ENCODE assay signal across 9 mouse cellular contexts in genomic region chr2:121358381-121358780, GRCm38 (mm10). TPM values are rescaled to one million over a fixed set of nuclear protein-coding genes. Genes with fewer than 3 reads are reported as not detected.
DNase-seq lines count a peak whose midpoint lies in the region; ATAC-seq and TF ChIP-seq lines count a peak whose summit lies in the region.
"Had no signal": no experiment of that assay in that cellular context is flagged by ENCODE, and none has a peak within 500 bp of the region (broad histone marks: within the 10 kb centered on the region; RNA-seq: fewer than 3 reads in every experiment).

No protein-coding gene starts in this region.

- H3K27me3 ChIP-seq in forebrain, embryonic 15.5 days, result peaks cover 24% of the 10 kb centered on the region
- H3K27me3 ChIP-seq in kidney, adult 2 months (replicated peaks; ENCODE audit: control insufficient read depth, insufficient read depth, low read length), result no peaks in the 10 kb centered on the region
- H3K27me3 ChIP-seq in limb, embryonic 10.5 days (ENCODE audit: low read depth, poor library complexity, severe bottlenecking), result peaks cover 35% of the 10 kb centered on the region
- H3K27me3 ChIP-seq in midbrain, embryonic 14.5 days (ENCODE audit: control insufficient read depth, insufficient read depth, low read length), result peaks cover 9% of the 10 kb centered on the region; the same call in 1 of the 2 replicates

- peak overlapping the region; percentile 52 for H3K4me3 ChIP-seq in forebrain, embryonic 15.5 days
- H3K4me3 ChIP-seq in kidney, adult 2 months (ENCODE audit: insufficient read depth, low read depth, low read length), result peak overlapping the region; percentile 54
- H3K4me3 ChIP-seq in limb, embryonic 10.5 days, result peak overlapping the region; percentile 42
- peak overlapping the region; percentile 45 for H3K4me3 ChIP-seq in midbrain, embryonic 14.5 days (replicated peaks; ENCODE audit: low read depth, low read length)

- peak overlapping the region; percentile 37; the same call in 1 of the 2 replicates for H3K27ac ChIP-seq in forebrain, embryonic 15.5 days (replicated peaks)
- H3K27ac ChIP-seq in kidney, adult 2 months (ENCODE audit: insufficient read depth, low read depth, low read length), result peak overlapping the region; percentile 66
- no peak overlapping the region for H3K27ac ChIP-seq in limb, embryonic 10.5 days
- peak overlapping the region; percentile 39 for H3K27ac ChIP-seq in midbrain, embryonic 14.5 days (replicated peaks; ENCODE audit: low read depth, low read length)

- TF ChIP-seq POLR2A in kidney, adult 2 months (IDR thresholded peaks at IDR 0.05; ENCODE audit: low read depth, low read length), result no peak

- ATAC-seq in forebrain, embryonic 15.5 days (replicated peaks), result peak; percentile 66
- peak; percentile 62; the same call in 1 of the 2 replicates for ATAC-seq in midbrain, embryonic 14.5 days (ENCODE audit: low FRiP score, low TSS enrichment)
- no peak for ATAC-seq in monocyte, adult 5-6 weeks (replicated peaks; ENCODE audit: insufficient number of reproducible peaks, low FRiP score, low TSS enrichment, poor library complexity, severe bottlenecking)

- no peak for TF ChIP-seq CTCF in kidney, adult 2 months (conservative IDR thresholded peaks at IDR 0.05; ENCODE audit: insufficient read depth, insufficient read length, low read depth, low read length)

- H3K36me3 ChIP-seq in forebrain, embryonic 15.5 days, result no peaks in the 10 kb centered on the region
- H3K36me3 ChIP-seq in kidney, adult 2 months (ENCODE audit: control insufficient read depth, insufficient read depth, low read length), result no peaks in the 10 kb centered on the region
- H3K36me3 ChIP-seq in limb, embryonic 10.5 days, result no peaks in the 10 kb centered on the region
- no peaks in the 10 kb centered on the region for H3K36me3 ChIP-seq in midbrain, embryonic 14.5 days (ENCODE audit: control insufficient read depth, insufficient read depth, low read length)

- peak overlapping the region; percentile 65 for H3K4me2 ChIP-seq in forebrain, embryonic 15.5 days (replicated peaks)
- peak overlapping the region; percentile 62 for H3K4me2 ChIP-seq in midbrain, embryonic 14.5 days (ENCODE audit: low read length)

- peak overlapping the region; percentile 63 for H3K9ac ChIP-seq in forebrain, embryonic 15.5 days (replicated peaks)
- H3K9ac ChIP-seq in midbrain, embryonic 14.5 days (replicated peaks; ENCODE audit: low read length), result peak overlapping the region; percentile 65

- no peaks in the 10 kb centered on the region for H3K9me3 ChIP-seq in forebrain, embryonic 15.5 days
- H3K9me3 ChIP-seq in limb, embryonic 10.5 days (replicated peaks), result no peaks in the 10 kb centered on the region
- no peaks in the 10 kb centered on the region for H3K9me3 ChIP-seq in midbrain, embryonic 14.5 days (ENCODE audit: control insufficient read depth, low read length)

- peak; percentile 49 for DNase-seq in Muller cell, postnatal 12 days (ENCODE audit: inconsistent ontology term)
- DNase-seq in cerebellum, adult 11 months, result peak; percentile 94
- peak; percentile 82 for DNase-seq in kidney, adult 2 months
- DNase-seq in limb, embryonic 10.5 days (ENCODE audit: low spot score), result peak; percentile 67
- DNase-seq in midbrain, embryonic 14.5 days, result peak; percentile 80
- peak; percentile 17 to 43 for DNase-seq in spleen, postnatal 10 days (ENCODE audit: low spot score in 2 of 2)

- H3K4me1 ChIP-seq in forebrain, embryonic 15.5 days, result peaks cover 27% of the 10 kb centered on the region
- peaks cover 5% of the 10 kb centered on the region; the same call in 1 of the 2 replicates for H3K4me1 ChIP-seq in kidney, adult 2 months (ENCODE audit: control insufficient read depth, insufficient read depth, low read length)
- H3K4me1 ChIP-seq in limb, embryonic 10.5 days, result peaks cover 28% of the 10 kb centered on the region
- H3K4me1 ChIP-seq in midbrain, embryonic 14.5 days (ENCODE audit: control insufficient read depth, insufficient read depth, low read length), result peaks cover 14% of the 10 kb centered on the region

- 1% methylated on average over 16 of the region's 16 CpGs for WGBS in forebrain, embryonic 15.5 days
- WGBS in kidney, adult 2 months, result 2% methylated on average over 16 of the region's 16 CpGs
- WGBS in limb, embryonic 10.5 days, result 2% methylated on average over 16 of the region's 16 CpGs
- WGBS in midbrain, embryonic 14.5 days, result 0% methylated on average over 16 of the region's 16 CpGs

RNA-seq across cellular contexts. Expression of gene Ckmt1, which starts 0.9 kb away (rescaled TPM):
- polyA plus RNA-seq in forebrain, embryonic 15.5 days (2015; fragmentation: Nextera tagmentation; extraction: Ambion mirVana), result 23.8 and 25.1 TPM in 2 replicates
- polyA plus RNA-seq in kidney, adult 2 months (2012; rRNA removed), result 107 and 124 TPM in 2 replicates
- polyA plus RNA-seq in limb, embryonic 10.5 days (2016; fragmentation: Nextera tagmentation; extraction: Ambion mirVana), result 0.59 and 1.5 TPM in 2 replicates
- polyA plus RNA-seq in midbrain, embryonic 14.5 days (2014; fragmentation: Nextera tagmentation; extraction: Ambion mirVana), result 40.0 and 47.3 TPM in 2 replicates
- total RNA-seq in monocyte, adult 5-6 weeks (2017), result not detected in 3 replicates

RNA-seq across cellular contexts. Expression of gene Ppip5k1, which starts 3.2 kb away (rescaled TPM):
- polyA plus RNA-seq in forebrain, embryonic 15.5 days (2015; fragmentation: Nextera tagmentation; extraction: Ambion mirVana), result 13.8 and 16.6 TPM in 2 replicates
- polyA plus RNA-seq in kidney, adult 2 months (2012; rRNA removed), result 41.5 and 56.7 TPM in 2 replicates
- 7.5 and 8.9 TPM in 2 replicates for polyA plus RNA-seq in limb, embryonic 10.5 days (2016; fragmentation: Nextera tagmentation; extraction: Ambion mirVana)
- 14.9 and 19.7 TPM in 2 replicates for polyA plus RNA-seq in midbrain, embryonic 14.5 days (2014; fragmentation: Nextera tagmentation; extraction: Ambion mirVana)
- 5.3 to 11.2 TPM (median 8.9 TPM) in 3 replicates for total RNA-seq in monocyte, adult 5-6 weeks (2017)

RNA-seq across cellular contexts. Expression of gene Strc, which starts 28.6 kb away (rescaled TPM):
- polyA plus RNA-seq in forebrain, embryonic 15.5 days (2015; fragmentation: Nextera tagmentation; extraction: Ambion mirVana), result 0.03 TPM in 1 of 2 replicates, not detected in the other
- polyA plus RNA-seq in kidney, adult 2 months (2012; rRNA removed), result not detected in 2 replicates
- not detected in 2 replicates for polyA plus RNA-seq in limb, embryonic 10.5 days (2016; fragmentation: Nextera tagmentation; extraction: Ambion mirVana)
- not detected in 2 replicates for polyA plus RNA-seq in midbrain, embryonic 14.5 days (2014; fragmentation: Nextera tagmentation; extraction: Ambion mirVana)
- not detected in 3 replicates for total RNA-seq in monocyte, adult 5-6 weeks (2017)
- total RNA-seq: heart, postnatal 14 days had no signal

RNA-seq across cellular contexts. Expression of gene Pdia3, which starts 55.2 kb away (rescaled TPM):
- 311 and 322 TPM in 2 replicates for polyA plus RNA-seq in forebrain, embryonic 15.5 days (2015; fragmentation: Nextera tagmentation; extraction: Ambion mirVana)
- 239 and 531 TPM in 2 replicates for polyA plus RNA-seq in kidney, adult 2 months (2012; rRNA removed)
- 603 and 646 TPM in 2 replicates for polyA plus RNA-seq in limb, embryonic 10.5 days (2016; fragmentation: Nextera tagmentation; extraction: Ambion mirVana)
- 238 and 249 TPM in 2 replicates for polyA plus RNA-seq in midbrain, embryonic 14.5 days (2014; fragmentation: Nextera tagmentation; extraction: Ambion mirVana)
- 151 to 226 TPM (median 182 TPM) in 3 replicates for total RNA-seq in monocyte, adult 5-6 weeks (2017)

RNA-seq across cellular contexts. Expression of gene Catsper2, which starts 55.2 kb away (rescaled TPM):
- polyA plus RNA-seq in forebrain, embryonic 15.5 days (2015; fragmentation: Nextera tagmentation; extraction: Ambion mirVana), result 3.8 and 4.2 TPM in 2 replicates
- polyA plus RNA-seq in kidney, adult 2 months (2012; rRNA removed), result 1.0 and 1.7 TPM in 2 replicates
- 2.3 and 2.9 TPM in 2 replicates for polyA plus RNA-seq in limb, embryonic 10.5 days (2016; fragmentation: Nextera tagmentation; extraction: Ambion mirVana)
- polyA plus RNA-seq in midbrain, embryonic 14.5 days (2014; fragmentation: Nextera tagmentation; extraction: Ambion mirVana), result 2.9 and 4.5 TPM in 2 replicates
- 2.6 to 2.7 TPM in 2 of 3 replicates, not detected in the other for total RNA-seq in monocyte, adult 5-6 weeks (2017)

Comparison
In these comparisons a context has a peak if more than half of its experiments do, and no peak if none do; other contexts are left out.
1. DNase-seq: peak in every context shown above with its lines; median percentile 94 in cerebellum, adult 11 months; 82 in kidney, adult 2 months; 80 in midbrain, embryonic 14.5 days; 67 in limb, embryonic 10.5 days; 49 in Muller cell, postnatal 12 days; 30 in spleen, postnatal 10 days.
2. RNA of gene Ckmt1, which starts 0.9 kb away (polyA plus RNA-seq): 107 to 124 TPM in kidney, adult 2 months, 40.0 to 47.3 TPM in midbrain, embryonic 14.5 days and 23.8 to 25.1 TPM in forebrain, embryonic 15.5 days; 0.59 to 1.5 TPM in limb, embryonic 10.5 days; every median in the first group is over 10 times any median in the second.
3. Peak in every context shown above with its lines, with median percentiles within 50 percentile points of each other: H3K4me3 ChIP-seq.